Mouse (Mus musculus): ENCODE measurements around the gene Rnf11. TPM values are rescaled to one million over a fixed set of nuclear protein-coding genes. Genes with fewer than 3 reads are reported as not detected.

Rnf11 gene
- polyA plus RNA-seq, 1 experiment from 2014 or later = 40.3 TPM

- no peaks in the 10 kb centered on the region for H3K36me3 ChIP-seq (ENCODE audit: control insufficient read depth, insufficient read depth, low read length)
- no peaks in the 10 kb centered on the region for H3K27me3 ChIP-seq (ENCODE audit: control insufficient read depth, insufficient read depth, low read length)
- 94% methylated on average over 3 of the region's 3 CpGs for WGBS
- H3K27ac ChIP-seq (ENCODE audit: low read length) = no peak overlapping the region
- H3K4me1 ChIP-seq (ENCODE audit: control insufficient read depth, insufficient read depth, low read length) = peaks cover 5% of the 10 kb centered on the region; the same call in 1 of the 2 replicates
- no peak overlapping the region for H3K9ac ChIP-seq (replicated peaks; ENCODE audit: low read depth, low read length)
- no peak overlapping the region for H3K4me3 ChIP-seq (ENCODE audit: low read depth, low read length)
- H3K4me2 ChIP-seq (replicated peaks; ENCODE audit: low read depth, low read length) = no peak overlapping the region
- no peaks in the 10 kb centered on the region for H3K9me3 ChIP-seq (ENCODE audit: control insufficient read depth, low read depth, low read length)
- ATAC-seq (ENCODE audit: insufficient number of reproducible peaks, insufficient read depth, low FRiP score, low read depth) = no peak
Measured at GRCm38 (mm10) chr4:109477454-109477853, 7.1 kb downstream of the Rnf11 start.

GRCm38 (mm10) chr4:109476554-109477014 lies 7.9 kb downstream of the Rnf11 start:
- H3K4me1 ChIP-seq (ENCODE audit: control insufficient read depth, insufficient read depth, low read length) = peaks cover 6% of the 10 kb centered on the region; the same call in 1 of the 2 replicates
- peak overlapping the region; percentile 79 for H3K27ac ChIP-seq (ENCODE audit: low read length)
- H3K36me3 ChIP-seq (ENCODE audit: control insufficient read depth, insufficient read depth, low read length) = no peaks in the 10 kb centered on the region
- H3K4me2 ChIP-seq (replicated peaks; ENCODE audit: low read depth, low read length) = peak overlapping the region; percentile 78
- H3K27me3 ChIP-seq (ENCODE audit: control insufficient read depth, insufficient read depth, low read length) = no peaks in the 10 kb centered on the region
- no peaks in the 10 kb centered on the region for H3K9me3 ChIP-seq (ENCODE audit: control insufficient read depth, low read depth, low read length)
- peak; percentile 100 for ATAC-seq (ENCODE audit: insufficient number of reproducible peaks, insufficient read depth, low FRiP score, low read depth)
- 0% methylated on average over 31 of the region's 39 CpGs for WGBS
- peak overlapping the region; percentile 76 for H3K4me3 ChIP-seq (ENCODE audit: low read depth, low read length)
- H3K9ac ChIP-seq (replicated peaks; ENCODE audit: low read depth, low read length) = peak overlapping the region; percentile 79

- H3K36me3 ChIP-seq (ENCODE audit: control insufficient read depth, insufficient read depth, low read length) = no peaks in the 10 kb centered on the region
- no peaks in the 10 kb centered on the region for H3K9me3 ChIP-seq (ENCODE audit: control insufficient read depth, low read depth, low read length)
- WGBS = under 1% methylated on average over 47 of the region's 68 CpGs
- H3K27me3 ChIP-seq (ENCODE audit: control insufficient read depth, insufficient read depth, low read length) = no peaks in the 10 kb centered on the region
- H3K9ac ChIP-seq (replicated peaks; ENCODE audit: low read depth, low read length) = peak overlapping the region; percentile 79
- peak; percentile 65 for ATAC-seq (ENCODE audit: insufficient number of reproducible peaks, insufficient read depth, low FRiP score, low read depth)
- H3K4me3 ChIP-seq (ENCODE audit: low read depth, low read length) = peak overlapping the region; percentile 76
- H3K4me1 ChIP-seq (ENCODE audit: control insufficient read depth, insufficient read depth, low read length) = peaks cover 8% of the 10 kb centered on the region; the same call in 1 of the 2 replicates
- H3K27ac ChIP-seq (ENCODE audit: low read length) = peak overlapping the region; percentile 79
- peak overlapping the region; percentile 78 for H3K4me2 ChIP-seq (replicated peaks; ENCODE audit: low read depth, low read length)
Measured at GRCm38 (mm10) chr4:109475577-109476553, 8.7 kb downstream of the Rnf11 start.

- Histone ChIP-seq H3K27ac (ENCODE audit: low read length) (no peak overlapping the region), H3K4me3 (ENCODE audit: low read depth, low read length) (peak overlapping the region; percentile 76), H3K9ac (replicated peaks; ENCODE audit: low read depth, low read length) (no peak overlapping the region; the same call in 1 of the 2 replicates), H3K4me1 (ENCODE audit: control insufficient read depth, insufficient read depth, low read length) (peaks cover 8% of the 10 kb centered on the region; the same call in 1 of the 2 replicates), H3K9me3 (ENCODE audit: control insufficient read depth, low read depth, low read length) (no peaks in the 10 kb centered on the region), H3K27me3 (ENCODE audit: control insufficient read depth, insufficient read depth, low read length) (no peaks in the 10 kb centered on the region), H3K4me2 (replicated peaks; ENCODE audit: low read depth, low read length) (peak overlapping the region; percentile 78), H3K36me3 (ENCODE audit: control insufficient read depth, insufficient read depth, low read length) (no peaks in the 10 kb centered on the region)
- no peak for ATAC-seq (ENCODE audit: insufficient number of reproducible peaks, insufficient read depth, low FRiP score, low read depth)
- WGBS = 43% methylated on average over 2 of the region's 2 CpGs
Measured at GRCm38 (mm10) chr4:109475078-109475477, 9.4 kb downstream of the Rnf11 start.

- no peak for ATAC-seq (ENCODE audit: insufficient number of reproducible peaks, insufficient read depth, low FRiP score, low read depth)
- Histone ChIP-seq H3K27ac (ENCODE audit: low read length) (no peak overlapping the region), H3K4me1 (ENCODE audit: control insufficient read depth, insufficient read depth, low read length) (peaks cover 8% of the 10 kb centered on the region; the same call in 1 of the 2 replicates), H3K4me2 (replicated peaks; ENCODE audit: low read depth, low read length) (no peak overlapping the region), H3K4me3 (ENCODE audit: low read depth, low read length) (no peak overlapping the region), H3K27me3 (ENCODE audit: control insufficient read depth, insufficient read depth, low read length) (no peaks in the 10 kb centered on the region), H3K36me3 (ENCODE audit: control insufficient read depth, insufficient read depth, low read length) (no peaks in the 10 kb centered on the region), H3K9ac (replicated peaks; ENCODE audit: low read depth, low read length) (no peak overlapping the region), H3K9me3 (ENCODE audit: control insufficient read depth, low read depth, low read length) (no peaks in the 10 kb centered on the region)
- 87% methylated on average over 3 of the region's 3 CpGs for whole genome bisulfite sequencing
Measured at GRCm38 (mm10) chr4:109472566-109472965, 12.0 kb downstream of the Rnf11 start.

- H3K9me3 ChIP-seq (ENCODE audit: control insufficient read depth, low read depth, low read length) = no peaks in the 10 kb centered on the region
- no peak overlapping the region for H3K9ac ChIP-seq (replicated peaks; ENCODE audit: low read depth, low read length)
- peaks cover 8% of the 10 kb centered on the region; the same call in 1 of the 2 replicates for H3K4me1 ChIP-seq (ENCODE audit: control insufficient read depth, insufficient read depth, low read length)
- H3K36me3 ChIP-seq (ENCODE audit: control insufficient read depth, insufficient read depth, low read length) = no peaks in the 10 kb centered on the region
- no peak overlapping the region for H3K27ac ChIP-seq (ENCODE audit: low read length)
- no peaks in the 10 kb centered on the region for H3K27me3 ChIP-seq (ENCODE audit: control insufficient read depth, insufficient read depth, low read length)
- ATAC-seq (ENCODE audit: insufficient number of reproducible peaks, insufficient read depth, low FRiP score, low read depth) = no peak
- H3K4me3 ChIP-seq (ENCODE audit: low read depth, low read length) = no peak overlapping the region
- H3K4me2 ChIP-seq (replicated peaks; ENCODE audit: low read depth, low read length) = no peak overlapping the region
Measured at GRCm38 (mm10) chr4:109471606-109472005, 12.9 kb downstream of the Rnf11 start.

- Histone ChIP-seq H3K27me3 (ENCODE audit: control insufficient read depth, insufficient read depth, low read length) (no peaks in the 10 kb centered on the region), H3K4me3 (ENCODE audit: low read depth, low read length) (no peak overlapping the region), H3K4me1 (ENCODE audit: control insufficient read depth, insufficient read depth, low read length) (0 out of 2 replicates have a peak, but pooled peaks cover 3% of the 10 kb centered on the region), H3K36me3 (ENCODE audit: control insufficient read depth, insufficient read depth, low read length) (no peaks in the 10 kb centered on the region), H3K9ac (replicated peaks; ENCODE audit: low read depth, low read length) (no peak overlapping the region), H3K4me2 (replicated peaks; ENCODE audit: low read depth, low read length) (no peak overlapping the region), H3K27ac (ENCODE audit: low read length) (no peak overlapping the region), H3K9me3 (ENCODE audit: control insufficient read depth, low read depth, low read length) (no peaks in the 10 kb centered on the region)
- ATAC-seq (ENCODE audit: insufficient number of reproducible peaks, insufficient read depth, low FRiP score, low read depth) = no peak
Measured at GRCm38 (mm10) chr4:109467687-109468086, 16.8 kb downstream of the Rnf11 start.

- no peaks in the 10 kb centered on the region for H3K27me3 ChIP-seq (ENCODE audit: control insufficient read depth, insufficient read depth, low read length)
- peaks cover 11% of the 10 kb centered on the region; the same call in 1 of the 2 replicates for H3K4me1 ChIP-seq (ENCODE audit: control insufficient read depth, insufficient read depth, low read length)
- no peak overlapping the region for H3K27ac ChIP-seq (ENCODE audit: low read length)
- H3K36me3 ChIP-seq (ENCODE audit: control insufficient read depth, insufficient read depth, low read length) = no peaks in the 10 kb centered on the region
- no peak overlapping the region for H3K4me3 ChIP-seq (ENCODE audit: low read depth, low read length)
- no peak overlapping the region for H3K9ac ChIP-seq (replicated peaks; ENCODE audit: low read depth, low read length)
- no peak for ATAC-seq (ENCODE audit: insufficient number of reproducible peaks, insufficient read depth, low FRiP score, low read depth)
- H3K9me3 ChIP-seq (ENCODE audit: control insufficient read depth, low read depth, low read length) = no peaks in the 10 kb centered on the region
- H3K4me2 ChIP-seq (replicated peaks; ENCODE audit: low read depth, low read length) = no peak overlapping the region
Measured at GRCm38 (mm10) chr4:109463892-109464291, 20.6 kb downstream of the Rnf11 start.

All from stomach, embryonic 14.5 days (tissue).